Mouse (Mus musculus): ENCODE results near the gene 5730596B20Rik. TPM values are rescaled to one million over a fixed set of nuclear protein-coding genes. Genes with fewer than 3 reads are reported as not detected.
A peak's percentile ranks its signal among the peaks of the same experiment; 100 is the strongest.

The 5730596B20Rik gene
- polyA plus RNA-seq, 1 experiment from 2014 or later, result 1.5 TPM

DNA sequence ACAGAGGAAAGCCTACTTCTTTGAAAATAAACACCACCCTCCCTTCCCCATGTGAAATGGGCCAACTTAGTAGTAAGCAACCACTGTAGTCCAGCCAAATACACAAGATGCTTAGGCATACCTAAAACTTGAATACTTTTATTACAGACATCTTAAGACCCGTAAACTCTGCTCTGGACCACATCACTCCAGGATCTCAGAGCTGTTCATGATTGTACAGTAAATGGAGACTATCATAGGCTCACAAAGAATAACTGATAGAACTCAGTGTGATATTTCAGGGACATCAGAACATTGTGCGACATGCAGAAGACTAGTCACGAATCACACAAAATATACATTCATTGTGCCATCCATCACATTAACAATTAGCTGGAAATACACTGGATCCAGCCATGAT, 21.8 kb upstream of the 5730596B20Rik start:
- no peak for ATAC-seq

DNA sequence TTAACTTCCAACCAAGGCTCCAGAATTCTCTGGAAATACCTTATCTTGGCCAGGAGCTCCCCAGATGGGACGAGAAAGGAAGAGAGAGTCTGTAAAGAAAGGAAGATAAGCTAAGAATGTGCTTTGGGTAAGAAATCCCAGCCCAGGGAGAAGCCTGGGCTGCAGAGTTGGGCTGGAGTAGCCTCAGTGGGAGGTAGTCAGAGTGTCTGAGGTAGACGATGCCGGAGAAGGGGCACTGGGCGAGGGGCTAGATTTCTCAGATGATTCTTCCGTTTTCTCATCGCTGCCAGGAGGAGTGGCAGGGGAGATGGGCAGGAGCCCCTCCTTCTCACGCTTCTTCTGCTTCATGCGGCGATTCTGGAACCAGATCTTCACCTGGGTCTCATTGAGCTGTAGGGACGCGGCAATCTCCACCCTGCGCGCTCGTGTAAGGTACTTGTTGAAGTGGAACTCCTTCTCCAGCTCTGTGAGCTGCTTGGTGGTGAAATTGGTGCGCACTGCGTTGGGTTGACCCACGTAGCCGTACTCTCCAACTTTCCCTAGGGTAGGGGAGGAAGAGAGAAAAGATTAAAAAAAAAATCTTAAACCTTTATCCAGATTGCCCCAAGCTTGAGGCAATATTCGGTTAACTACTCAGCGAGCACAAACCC, 20.6 kb upstream of the 5730596B20Rik start:
- 24% methylated on average over 20 of the region's 20 CpGs for WGBS
- Histone ChIP-seq H3K9ac (ENCODE audit: low read depth, low read length) (no peak overlapping the region), H3K4me1 (ENCODE audit: control insufficient read depth, insufficient read depth, low read length) (peaks cover 23% of the 10 kb centered on the region), H3K4me3 (ENCODE audit: low read length) (no peak overlapping the region), H3K4me2 (ENCODE audit: low read depth, low read length) (peak overlapping the region; percentile 13; the same call in 1 of the 2 replicates), H3K27ac (ENCODE audit: low read length) (no peak overlapping the region), H3K9me3 (ENCODE audit: control insufficient read depth, low read length) (no peaks in the 10 kb centered on the region), H3K36me3 (ENCODE audit: control insufficient read depth, insufficient read depth, low read length) (no peaks in the 10 kb centered on the region), H3K27me3 (replicated peaks; ENCODE audit: control insufficient read depth, insufficient read depth, low read length) (peaks cover 30% of the 10 kb centered on the region)
- no peak for ATAC-seq

More for the DNA sequence above, 21.8 kb upstream of the 5730596B20Rik start:
- no peaks in the 10 kb centered on the region for H3K36me3 ChIP-seq (ENCODE audit: control insufficient read depth, insufficient read depth, low read length)
- H3K27ac ChIP-seq (ENCODE audit: low read length), result no peak overlapping the region
- peaks cover 16% of the 10 kb centered on the region for H3K4me1 ChIP-seq (ENCODE audit: control insufficient read depth, insufficient read depth, low read length)
- H3K4me3 ChIP-seq (ENCODE audit: low read length), result no peak overlapping the region
- peaks cover 30% of the 10 kb centered on the region for H3K27me3 ChIP-seq (replicated peaks; ENCODE audit: control insufficient read depth, insufficient read depth, low read length)
- H3K9me3 ChIP-seq (ENCODE audit: control insufficient read depth, low read length), result no peaks in the 10 kb centered on the region
- H3K9ac ChIP-seq (ENCODE audit: low read depth, low read length), result no peak overlapping the region
- 77% methylated on average over 3 of the region's 3 CpGs for WGBS
- H3K4me2 ChIP-seq (ENCODE audit: low read depth, low read length), result no peak overlapping the region

DNA sequence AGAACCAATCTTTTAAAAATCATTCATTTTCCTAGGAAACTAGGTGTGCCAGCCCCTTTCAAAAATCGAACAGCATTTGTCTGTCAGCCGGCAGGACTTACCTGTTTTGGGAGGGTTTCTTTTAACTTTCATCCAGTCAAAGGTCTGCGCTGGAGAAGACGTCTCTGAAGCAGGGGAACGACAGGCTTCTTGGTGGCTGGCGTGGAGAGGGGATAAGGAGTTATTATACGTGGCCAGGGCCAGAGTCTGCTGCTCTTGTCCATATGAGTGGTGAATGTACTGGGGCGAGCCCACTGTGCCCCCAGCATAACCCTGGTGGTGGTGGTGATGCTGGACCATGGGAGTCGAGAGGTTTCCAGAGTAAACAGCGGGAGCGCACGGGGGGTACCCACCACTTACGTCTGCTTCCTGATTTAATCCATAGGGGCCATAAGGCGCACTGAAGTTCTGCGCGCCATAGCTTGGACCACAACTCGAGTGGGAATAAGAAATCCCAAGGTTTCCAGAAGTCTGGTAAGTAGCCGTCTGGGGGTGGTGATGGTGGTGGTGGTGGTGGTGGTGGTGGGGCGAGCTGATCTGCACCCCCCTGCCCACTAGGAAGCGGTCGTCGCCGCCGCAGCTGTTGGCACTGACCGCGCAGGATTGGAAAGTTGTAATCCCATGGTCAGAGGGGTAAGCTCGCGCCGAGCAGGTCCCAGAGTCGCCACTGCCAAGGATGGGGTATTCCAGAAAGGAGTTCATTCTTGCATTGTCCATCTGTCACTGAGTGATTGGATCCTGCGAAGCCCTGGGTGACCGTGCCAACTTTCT, 19.6 kb upstream of the 5730596B20Rik start:
- no peaks in the 10 kb centered on the region for H3K9me3 ChIP-seq (ENCODE audit: control insufficient read depth, low read length)
- H3K4me3 ChIP-seq (ENCODE audit: low read length), result peak overlapping the region; percentile 79
- peaks cover 23% of the 10 kb centered on the region for H3K4me1 ChIP-seq (ENCODE audit: control insufficient read depth, insufficient read depth, low read length)
- H3K36me3 ChIP-seq (ENCODE audit: control insufficient read depth, insufficient read depth, low read length), result no peaks in the 10 kb centered on the region
- 3% methylated on average over 32 of the region's 32 CpGs for WGBS
- no peak overlapping the region for H3K27ac ChIP-seq (ENCODE audit: low read length)
- H3K27me3 ChIP-seq (replicated peaks; ENCODE audit: control insufficient read depth, insufficient read depth, low read length), result peaks cover 25% of the 10 kb centered on the region
- peak; percentile 32 for ATAC-seq
- peak overlapping the region; percentile 93 for H3K4me2 ChIP-seq (ENCODE audit: low read depth, low read length)
- peak overlapping the region; percentile 80 for H3K9ac ChIP-seq (ENCODE audit: low read depth, low read length)

GRCm38 (mm10) chr6:52158276-52159051, 18.8 kb upstream of the 5730596B20Rik start, which contains the start of gene Hoxa1:
Hoxa1 (minus strand) TSS chr6:52158317.
- Histone ChIP-seq H3K4me2 (ENCODE audit: low read depth, low read length) (peak within 1 kb of the TSS; percentile 93), H3K9ac (ENCODE audit: low read depth, low read length) (peak within 1 kb of the TSS; percentile 80), H3K9me3 (ENCODE audit: control insufficient read depth, low read length) (no peaks in the 10 kb centered on the region), H3K4me3 (ENCODE audit: low read length) (peak within 1 kb of the TSS; percentile 79), H3K4me1 (ENCODE audit: control insufficient read depth, insufficient read depth, low read length) (peaks cover 23% of the 10 kb centered on the region), H3K27ac (ENCODE audit: low read length) (peak within 1 kb of the TSS; percentile 93), H3K36me3 (ENCODE audit: control insufficient read depth, insufficient read depth, low read length) (no peaks in the 10 kb centered on the region), H3K27me3 (replicated peaks; ENCODE audit: control insufficient read depth, insufficient read depth, low read length) (peaks cover 24% of the 10 kb centered on the region)
- 0% methylated on average over 55 of the region's 55 CpGs for WGBS
- ATAC-seq, result peak; percentile 83

GRCm38 (mm10) chr6:52159164-52159761, 18.0 kb upstream of the 5730596B20Rik start:
- H3K9ac ChIP-seq (ENCODE audit: low read depth, low read length), result peak overlapping the region; percentile 80
- 17% methylated on average over 12 of the region's 12 CpGs for WGBS
- no peaks in the 10 kb centered on the region for H3K9me3 ChIP-seq (ENCODE audit: control insufficient read depth, low read length)
- H3K4me3 ChIP-seq (ENCODE audit: low read length), result peak overlapping the region; percentile 79
- H3K36me3 ChIP-seq (ENCODE audit: control insufficient read depth, insufficient read depth, low read length), result no peaks in the 10 kb centered on the region
- peaks cover 21% of the 10 kb centered on the region for H3K27me3 ChIP-seq (replicated peaks; ENCODE audit: control insufficient read depth, insufficient read depth, low read length)
- ATAC-seq, result peak; percentile 26
- H3K4me2 ChIP-seq (ENCODE audit: low read depth, low read length), result peak overlapping the region; percentile 93
- peak overlapping the region; percentile 93 for H3K27ac ChIP-seq (ENCODE audit: low read length)
- peaks cover 23% of the 10 kb centered on the region for H3K4me1 ChIP-seq (ENCODE audit: control insufficient read depth, insufficient read depth, low read length)

GRCm38 (mm10) chr6:52159979-52160378, 17.3 kb upstream of the 5730596B20Rik start:
- Histone ChIP-seq H3K4me2 (ENCODE audit: low read depth, low read length) (peak overlapping the region; percentile 93), H3K9me3 (ENCODE audit: control insufficient read depth, low read length) (no peaks in the 10 kb centered on the region), H3K4me3 (ENCODE audit: low read length) (peak overlapping the region; percentile 79), H3K4me1 (ENCODE audit: control insufficient read depth, insufficient read depth, low read length) (peaks cover 23% of the 10 kb centered on the region), H3K9ac (ENCODE audit: low read depth, low read length) (peak overlapping the region; percentile 69), H3K27ac (ENCODE audit: low read length) (peak overlapping the region; percentile 93), H3K27me3 (replicated peaks; ENCODE audit: control insufficient read depth, insufficient read depth, low read length) (peaks cover 24% of the 10 kb centered on the region), H3K36me3 (ENCODE audit: control insufficient read depth, insufficient read depth, low read length) (no peaks in the 10 kb centered on the region)
- peak; percentile 12; the same call in 1 of the 2 replicates for ATAC-seq
- 25% methylated on average over 8 of the region's 9 CpGs for WGBS

GRCm38 (mm10) chr6:52160511-52161335, 16.6 kb upstream of the 5730596B20Rik start:
- H3K9ac ChIP-seq (ENCODE audit: low read depth, low read length), result peak overlapping the region; percentile 69
- 4% methylated on average over 30 of the region's 30 CpGs for WGBS
- H3K4me2 ChIP-seq (ENCODE audit: low read depth, low read length), result peak overlapping the region; percentile 93
- H3K36me3 ChIP-seq (ENCODE audit: control insufficient read depth, insufficient read depth, low read length), result no peaks in the 10 kb centered on the region
- peak overlapping the region; percentile 93 for H3K27ac ChIP-seq (ENCODE audit: low read length)
- H3K4me3 ChIP-seq (ENCODE audit: low read length), result peak overlapping the region; percentile 79
- peak; percentile 38 for ATAC-seq
- peaks cover 24% of the 10 kb centered on the region for H3K27me3 ChIP-seq (replicated peaks; ENCODE audit: control insufficient read depth, insufficient read depth, low read length)
- H3K4me1 ChIP-seq (ENCODE audit: control insufficient read depth, insufficient read depth, low read length), result peaks cover 23% of the 10 kb centered on the region
- no peaks in the 10 kb centered on the region for H3K9me3 ChIP-seq (ENCODE audit: control insufficient read depth, low read length)

GRCm38 (mm10) chr6:52161336-52162092, 15.8 kb upstream of the 5730596B20Rik start:
- H3K4me1 ChIP-seq (ENCODE audit: control insufficient read depth, insufficient read depth, low read length), result peaks cover 23% of the 10 kb centered on the region
- 25% methylated on average over 8 of the region's 8 CpGs for WGBS

More at GRCm38 (mm10) chr6:52161336-52162092, 15.8 kb upstream of the 5730596B20Rik start:
- Histone ChIP-seq H3K4me3 (ENCODE audit: low read length) (peak overlapping the region; percentile 79), H3K27ac (ENCODE audit: low read length) (peak overlapping the region; percentile 93), H3K9me3 (ENCODE audit: control insufficient read depth, low read length) (no peaks in the 10 kb centered on the region), H3K36me3 (ENCODE audit: control insufficient read depth, insufficient read depth, low read length) (no peaks in the 10 kb centered on the region), H3K4me2 (ENCODE audit: low read depth, low read length) (peak overlapping the region; percentile 93), H3K9ac (ENCODE audit: low read depth, low read length) (peak overlapping the region; percentile 69), H3K27me3 (replicated peaks; ENCODE audit: control insufficient read depth, insufficient read depth, low read length) (peaks cover 20% of the 10 kb centered on the region)
- ATAC-seq, result no peak
